8 mouse cellular contexts compared by ENCODE assay signal in genomic region chr2:39190561-39191056, GRCm38 (mm10). TPM values are rescaled to one million over a fixed set of nuclear protein-coding genes. Genes with fewer than 3 reads are reported as not detected.
DNase-seq lines count a peak whose midpoint lies in the region; ATAC-seq lines count a peak whose summit lies in the region.

Scai (minus strand) TSS chr2:39190734.

- peak; percentile 100 for ATAC-seq in hindbrain, embryonic 16.5 days

- peak; percentile 97 for DNase-seq in WW6 (ENCODE audit: low read depth, low spot score)
- peak; percentile 93 to 97 for DNase-seq in cerebellum, postnatal 4 days (ENCODE audit: low spot score in 2 of 2)
- peak; percentile 98 for DNase-seq in gastrocnemius, adult 18-20 months (ENCODE audit: low spot score)
- DNase-seq in left cerebral cortex, adult 18-20 months (ENCODE audit: low spot score in 2 of 2), result peak; percentile 97 to 99
- DNase-seq in right cerebral cortex, adult 18-20 months, result peak; percentile 100
- peak; percentile 90 for DNase-seq in urinary bladder, postnatal 10 days (ENCODE audit: low spot score)

- H3K27me3 ChIP-seq in hindbrain, embryonic 16.5 days (replicated peaks; ENCODE audit: control insufficient read depth, insufficient read depth, low read length), result no peaks in the 10 kb centered on the region

- peaks cover 15% of the 10 kb centered on the region for H3K4me1 ChIP-seq in hindbrain, embryonic 16.5 days (ENCODE audit: control insufficient read depth, insufficient read depth, low read depth, low read length)

- H3K79me2 ChIP-seq in macrophage (ENCODE audit: inconsistent target), result no peaks in the 10 kb centered on the region

- WGBS in hindbrain, embryonic 16.5 days, result 0% methylated on average over 39 of the region's 41 CpGs
- WGBS in macrophage (ENCODE audit: missing documents), result 2% methylated on average over 40 of the region's 41 CpGs

- no peaks in the 10 kb centered on the region for H3K9me3 ChIP-seq in hindbrain, embryonic 16.5 days (ENCODE audit: control insufficient read depth, low read length)

- peaks cover 3% of the 10 kb centered on the region; the same call in 1 of the 2 replicates for H3K36me3 ChIP-seq in hindbrain, embryonic 16.5 days (ENCODE audit: control insufficient read depth, insufficient read depth, low read length)
- H3K36me3 ChIP-seq in macrophage (ENCODE audit: inconsistent target), result no peaks in the 10 kb centered on the region

- H3K27ac ChIP-seq in hindbrain, embryonic 16.5 days (ENCODE audit: low read depth, low read length), result peak within 1 kb of the TSS; percentile 99
- H3K27ac ChIP-seq in macrophage, result no peak within 1 kb of the TSS

- peak within 1 kb of the TSS; percentile 100 for H3K4me3 ChIP-seq in hindbrain, embryonic 16.5 days (ENCODE audit: low read length)
- H3K4me3 ChIP-seq in macrophage (ENCODE audit: inconsistent target), result peak within 1 kb of the TSS; percentile 50

- peak within 1 kb of the TSS; percentile 99 for H3K9ac ChIP-seq in hindbrain, embryonic 16.5 days (ENCODE audit: low read depth, low read length)

- peak within 1 kb of the TSS; percentile 70 for H3K4me2 ChIP-seq in hindbrain, embryonic 16.5 days (ENCODE audit: low read length)

RNA-seq across cellular contexts. Expression of gene Scai, which starts in this region (rescaled TPM):
- total RNA-seq in gastrocnemius, adult 18-20 months (2021), result 1 to 10 TPM; 1.9 to 2.4 TPM
- polyA plus RNA-seq in hindbrain, embryonic 16.5 days (2015; fragmentation: Nextera tagmentation; extraction: Ambion mirVana), result 15.2 and 17.5 TPM in 2 replicates
- 10 to 100 TPM; 54.3 to 58.3 TPM for total RNA-seq in left cerebral cortex, adult 18-20 months (2021)
- 10 to 100 TPM; 13.6 to 85.2 (median 40.6) TPM for total RNA-seq in macrophage (2018; cell fraction: chromatin; rRNA removed)
- total RNA-seq in macrophage (2018; cell fraction: cytosol; rRNA removed), result 1 to 10 TPM in 25 of 26 experiments, under 1 TPM in 1; 0.99 to 5.3 (median 2.2) TPM
- 10 to 100 TPM in 19 of 26 experiments, 1 to 10 TPM in 7; 4.1 to 52.4 (median 17.5) TPM for total RNA-seq in macrophage (2018; cell fraction: nucleus; rRNA removed)
- polyA plus RNA-seq in macrophage (2018), result 1.6 to 2.6 TPM (median 2.2 TPM) in 3 replicates

Comparison
In these comparisons a context has a peak if more than half of its experiments do, and no peak if none do; other contexts are left out.
1. RNA of gene Scai (total RNA-seq): 54.3 to 58.3 TPM in left cerebral cortex, adult 18-20 months; 1.9 to 2.4 TPM in gastrocnemius, adult 18-20 months; every median in the first group is over 10 times any median in the second.
2. Peak in every context shown above with its lines, with median percentiles within 50 percentile points of each other: DNase-seq.